Mouse (Mus musculus) liver, embryonic 14.5 days (tissue): Measurements from ENCODE around the gene Zfand2b. TPM values are rescaled to one million over a fixed set of nuclear protein-coding genes. Genes with fewer than 3 reads are reported as not detected.
A peak's percentile ranks its signal among the peaks of the same experiment; 100 is the strongest.

ENCODE experiments used
- ATAC-seq: fragments of 200-750 bp; cut with Nextera tagmentation; 2 replicates; pipeline ENCODE4 v1.8.0; 2017; ENCODE audit warnings: moderate number of reproducible peaks, mild to moderate bottlenecking, moderate library complexity; ENCODE audit not compliant: insufficient read depth
- DNase-seq, 3 experiments: peaks; one replicate each; pipeline ENCODE4 v3.0.0-alpha.2; 2012 to 2013; ENCODE audit warnings: low read depth in 3 of 3, low spot score in 3 of 3
- H3K27ac ChIP-seq: fragments of 300-500 bp; sonication (generic); 2 replicates; pipeline ENCODE4 v1.5.1; 2014; ENCODE audit warnings: moderate library complexity, mild to moderate bottlenecking, control low read depth, inconsistent platforms
- H3K27me3 ChIP-seq: fragments of 300-500 bp; sonication (generic); 2 replicates; pipeline ENCODE4 v1.6.1; 2014; ENCODE audit warnings: mild to moderate bottlenecking, low read length, moderate library complexity; ENCODE audit not compliant: control insufficient read depth, insufficient read depth
- H3K36me3 ChIP-seq: fragments of 300-500 bp; sonication (generic); replicated peaks from 2 replicates; pipeline ENCODE4 v1.6.1; 2014; ENCODE audit warnings: low read depth; ENCODE audit not compliant: control insufficient read depth, insufficient read depth
- H3K4me1 ChIP-seq, 2 experiments: fragments of 200-500 bp in 1 of 2; fragments of 300-500 bp in 1 of 2; sonication (generic) in 1 of 2; replicated peaks; 2 replicates each; pipeline ENCODE4 v1.6.1; 2012 to 2014; ENCODE audit warnings: antibody characterized with exemption in 1 of 2, inconsistent platforms in 1 of 2, low read length in 1 of 2; ENCODE audit not compliant: control insufficient read depth in 2 of 2, insufficient read depth in 2 of 2
- H3K4me2 ChIP-seq: fragments of 300-500 bp; sonication (generic); 2 replicates; pipeline ENCODE4 v1.6.1; 2014; ENCODE audit warnings: low read depth, mild to moderate bottlenecking, control low read depth, moderate library complexity
- H3K4me3 ChIP-seq, 2 experiments: fragments of 200-500 bp in 1 of 2; fragments of 300-500 bp in 1 of 2; sonication (generic) in 1 of 2; 2 replicates each; pipeline ENCODE4 v1.5.1; 2012 to 2014; ENCODE audit warnings: low read depth in 2 of 2, low read length in 2 of 2, mild to moderate bottlenecking in 2 of 2, control low read depth in 1 of 2, inconsistent platforms in 1 of 2, moderate library complexity in 1 of 2; ENCODE audit not compliant: insufficient read depth in 1 of 2
- H3K9ac ChIP-seq: fragments of 300-500 bp; sonication (generic); replicated peaks from 2 replicates; pipeline ENCODE4 v1.6.1; 2014; ENCODE audit warnings: mild to moderate bottlenecking, control low read depth, moderate library complexity
- H3K9me3 ChIP-seq: fragments of 300-500 bp; sonication (generic); 2 replicates; pipeline ENCODE4 v1.6.1; 2016; ENCODE audit warnings: low read length, mixed read lengths; ENCODE audit not compliant: control insufficient read depth
- CTCF ChIP-seq: IDR thresholded peaks from 2 replicates; pipeline ENCODE4 v1.5.1; 2016; ENCODE audit warnings: antibody characterized with exemption, low read depth, control low read depth
- EP300 ChIP-seq: IDR thresholded peaks from 2 replicates; pipeline ENCODE4 v1.6.1; 2016; ENCODE audit warnings: antibody characterized with exemption, low read depth
- WGBS: fragments of 180-500 bp; shearing (Covaris S2); extraction: QIAGEN DNeasy Blood & Tissue Kit; methylation state at CpG from one replicate; pipeline ENCODE4 v1.1.7; 2014; ENCODE audit not compliant: insufficient replicate concordance; 5-methylcytosine and 5-hydroxymethylcytosine counted together
- microRNA-seq: library from miRNA; unstranded; fragments of <30 nt; microRNA quantifications from one replicate; pipeline ENCODE4, GENCODE M21; 2016
- polyA plus RNA-seq, 2 experiments: library from polyadenylated mRNA; depleted of rRNA in 1 of 2; stranded (reverse) in 1 of 2; unstranded in 1 of 2; fragments of >200 nt; fragmentation: Nextera tagmentation in 1 of 2; extraction: Ambion mirVana in 1 of 2; gene quantifications; 2 replicates each; pipeline versions ENCODE4 v1.2.1 to v1.2.3; 2012 to 2014

Zfand2b gene
- polyA plus RNA-seq, 2 experiments: 35.3 to 40.6 TPM

GRCm38 (mm10) chr1:75217893-75218226 is 49.4 kb downstream of the Zfand2b start:
- Histone ChIP-seq H3K9me3 (no peaks in the 10 kb centered on the region), H3K36me3 (peaks cover 40% of the 10 kb centered on the region), H3K27me3 (peaks cover 15% of the 10 kb centered on the region), H3K4me1 (peaks cover 43% of the 10 kb centered on the region in 2 experiments), H3K9ac (peak overlapping the region; percentile 90), H3K27ac (peak overlapping the region; percentile 95), H3K4me2 (peak overlapping the region; percentile 75), H3K4me3 (peak overlapping the region; percentile 68 to 94)
- TF ChIP-seq CTCF (no peak), EP300 (no peak)
- DNase-seq (no peak), ATAC-seq (peak; percentile 5; the same call in 1 of the 2 replicates)
- under 1% methylated on average over 6 of the region's 6 CpGs for WGBS

- Histone ChIP-seq H3K4me2 (peak overlapping the region; percentile 75), H3K4me1 (peaks cover 37% of the 10 kb centered on the region in 2 experiments), H3K36me3 (peaks cover 38% of the 10 kb centered on the region), H3K27ac (peak overlapping the region; percentile 95), H3K9me3 (no peaks in the 10 kb centered on the region), H3K27me3 (peaks cover 15% of the 10 kb centered on the region), H3K4me3 (peak overlapping the region; percentile 68 to 94), H3K9ac (peak overlapping the region; percentile 90)
- DNase-seq (peak in 1 of 3 experiments; percentile 65), ATAC-seq (peak; percentile 67)
- TF ChIP-seq CTCF (no peak), EP300 (peak; percentile 4; the same call in 1 of the 2 replicates)
- WGBS: under 1% methylated on average over 38 of the region's 38 CpGs
Measured at GRCm38 (mm10) chr1:75218227-75219001, 50.0 kb downstream of the Zfand2b start.

- Histone ChIP-seq H3K27ac (peak overlapping the region; percentile 95), H3K9me3 (no peaks in the 10 kb centered on the region), H3K4me2 (peak overlapping the region; percentile 75), H3K27me3 (peaks cover 15% of the 10 kb centered on the region), H3K4me3 (peak overlapping the region; percentile 68 to 94), H3K9ac (peak overlapping the region; percentile 90), H3K4me1 (peaks cover 30 to 31% of the 10 kb centered on the region in 2 experiments), H3K36me3 (peaks cover 33% of the 10 kb centered on the region)
- WGBS: under 1% methylated on average over 24 of the region's 24 CpGs
- ATAC-seq (peak; percentile 85), DNase-seq (peak; percentile 85 to 89 (median 88))
- TF ChIP-seq EP300: no peak; the same call in 1 of the 2 replicates
- peak; percentile 65 for TF ChIP-seq CTCF
Measured at GRCm38 (mm10) chr1:75219078-75219477, 50.6 kb downstream of the Zfand2b start.

- no peak for TF ChIP-seq EP300
- TF ChIP-seq CTCF: no peak; the same call in 1 of the 2 replicates
- peaks cover 15% of the 10 kb centered on the region for H3K27me3 ChIP-seq
- H3K4me3 ChIP-seq: peak within 1 kb of the TSS; percentile 68 to 94
- H3K4me1 ChIP-seq: peaks cover 28% of the 10 kb centered on the region in 2 experiments
- peaks cover 29% of the 10 kb centered on the region for H3K36me3 ChIP-seq
- WGBS: 4% methylated on average over 34 of the region's 34 CpGs
- no peak for DNase-seq
- H3K27ac ChIP-seq: peak within 1 kb of the TSS; percentile 95
- H3K9me3 ChIP-seq: no peaks in the 10 kb centered on the region
- ATAC-seq: peak; percentile 5
- peak within 1 kb of the TSS; percentile 75 for H3K4me2 ChIP-seq
- peak within 1 kb of the TSS; percentile 90 for H3K9ac ChIP-seq
Measured at GRCm38 (mm10) chr1:75219531-75219930, 51.1 kb downstream of the Zfand2b start, which contains the start of gene Tuba4a. Gene Tuba4a (minus strand): TSS chr1:75219865.

Small RNA genes within 50 kb of the gene (microRNA-seq; reads per million reads assigned to microRNA genes)
- not detected for gene Gm27943

Other genes starting within 250 kb of the Zfand2b start
- under 0.01 and 0.01 TPM in 2 replicates for gene Cfap65, start 233.0 kb upstream of the Zfand2b start, polyA plus RNA-seq (2012; rRNA removed)
- gene Cfap65, start 233.0 kb upstream of the Zfand2b start, polyA plus RNA-seq (2014; fragmentation: Nextera tagmentation; extraction: Ambion mirVana): not detected in 2 replicates
- gene Ihh, start 217.0 kb upstream of the Zfand2b start, polyA plus RNA-seq (2012; rRNA removed): 2.4 and 3.4 TPM in 2 replicates
- gene Ihh, start 217.0 kb upstream of the Zfand2b start, polyA plus RNA-seq (2014; fragmentation: Nextera tagmentation; extraction: Ambion mirVana): 1.5 and 1.7 TPM in 2 replicates
- 1.3 and 2.0 TPM in 2 replicates for gene Nhej1, start 43.4 kb upstream of the Zfand2b start, polyA plus RNA-seq (2012; rRNA removed)
- gene Nhej1, start 43.4 kb upstream of the Zfand2b start, polyA plus RNA-seq (2014; fragmentation: Nextera tagmentation; extraction: Ambion mirVana): 5.2 and 7.2 TPM in 2 replicates
- 1.4 and 1.7 TPM in 2 replicates for gene Slc23a3, start 34.8 kb upstream of the Zfand2b start, polyA plus RNA-seq (2012; rRNA removed)
- gene Slc23a3, start 34.8 kb upstream of the Zfand2b start, polyA plus RNA-seq (2014; fragmentation: Nextera tagmentation; extraction: Ambion mirVana): 1.2 TPM in 2 replicates
- gene Cnppd1, start 25.9 kb upstream of the Zfand2b start, polyA plus RNA-seq (2012; rRNA removed): 29.5 and 33.3 TPM in 2 replicates
- 31.1 and 41.0 TPM in 2 replicates for gene Cnppd1, start 25.9 kb upstream of the Zfand2b start, polyA plus RNA-seq (2014; fragmentation: Nextera tagmentation; extraction: Ambion mirVana)
- 61.8 and 74.5 TPM in 2 replicates for gene Retreg2, start 25.9 kb upstream of the Zfand2b start, polyA plus RNA-seq (2012; rRNA removed)
- 45.1 and 58.8 TPM in 2 replicates for gene Retreg2, start 25.9 kb upstream of the Zfand2b start, polyA plus RNA-seq (2014; fragmentation: Nextera tagmentation; extraction: Ambion mirVana)
- gene Abcb6, start 11.7 kb downstream of the Zfand2b start, polyA plus RNA-seq (2012; rRNA removed): 31.4 and 41.4 TPM in 2 replicates
- 48.9 and 58.5 TPM in 2 replicates for gene Abcb6, start 11.7 kb downstream of the Zfand2b start, polyA plus RNA-seq (2014; fragmentation: Nextera tagmentation; extraction: Ambion mirVana)
- gene Ankzf1, start 23.5 kb downstream of the Zfand2b start, polyA plus RNA-seq (2012; rRNA removed): 6.3 and 7.6 TPM in 2 replicates
- gene Ankzf1, start 23.5 kb downstream of the Zfand2b start, polyA plus RNA-seq (2014; fragmentation: Nextera tagmentation; extraction: Ambion mirVana): 4.8 and 7.2 TPM in 2 replicates
- 17.4 and 23.6 TPM in 2 replicates for gene Atg9a, start 23.6 kb downstream of the Zfand2b start, polyA plus RNA-seq (2012; rRNA removed)
- gene Atg9a, start 23.6 kb downstream of the Zfand2b start, polyA plus RNA-seq (2014; fragmentation: Nextera tagmentation; extraction: Ambion mirVana): 16.4 and 18.3 TPM in 2 replicates
- gene Glb1l, start 42.2 kb downstream of the Zfand2b start, polyA plus RNA-seq (2012; rRNA removed): 4.0 and 4.9 TPM in 2 replicates
- gene Glb1l, start 42.2 kb downstream of the Zfand2b start, polyA plus RNA-seq (2014; fragmentation: Nextera tagmentation; extraction: Ambion mirVana): 3.2 and 4.3 TPM in 2 replicates
- gene Stk16, start 42.2 kb downstream of the Zfand2b start, polyA plus RNA-seq (2012; rRNA removed): 76.3 and 93.3 TPM in 2 replicates
- 61.8 and 66.1 TPM in 2 replicates for gene Stk16, start 42.2 kb downstream of the Zfand2b start, polyA plus RNA-seq (2014; fragmentation: Nextera tagmentation; extraction: Ambion mirVana)
- gene Tuba4a, start 51.2 kb downstream of the Zfand2b start, polyA plus RNA-seq (2012; rRNA removed): 155 and 168 TPM in 2 replicates
- gene Tuba4a, start 51.2 kb downstream of the Zfand2b start, polyA plus RNA-seq (2014; fragmentation: Nextera tagmentation; extraction: Ambion mirVana): 346 and 362 TPM in 2 replicates
- gene A630095N17Rik, start 63.5 kb downstream of the Zfand2b start, polyA plus RNA-seq (2012; rRNA removed): not detected in 2 replicates
- 0.22 TPM in 1 of 2 replicates, not detected in the other for gene A630095N17Rik, start 63.5 kb downstream of the Zfand2b start, polyA plus RNA-seq (2014; fragmentation: Nextera tagmentation; extraction: Ambion mirVana)
- 17.6 and 21.1 TPM in 2 replicates for gene Dnajb2, start 67.8 kb downstream of the Zfand2b start, polyA plus RNA-seq (2012; rRNA removed)
- gene Dnajb2, start 67.8 kb downstream of the Zfand2b start, polyA plus RNA-seq (2014; fragmentation: Nextera tagmentation; extraction: Ambion mirVana): 11.1 and 12.5 TPM in 2 replicates
- 0.26 and 0.28 TPM in 2 replicates for gene Ptprn, start 95.9 kb downstream of the Zfand2b start, polyA plus RNA-seq (2012; rRNA removed)
- gene Ptprn, start 95.9 kb downstream of the Zfand2b start, polyA plus RNA-seq (2014; fragmentation: Nextera tagmentation; extraction: Ambion mirVana): 0.08 and 0.17 TPM in 2 replicates
- not detected in 2 replicates for gene Resp18, start 109.8 kb downstream of the Zfand2b start, polyA plus RNA-seq (2012; rRNA removed)
- gene Resp18, start 109.8 kb downstream of the Zfand2b start, polyA plus RNA-seq (2014; fragmentation: Nextera tagmentation; extraction: Ambion mirVana): not detected in 2 replicates
- 35.6 and 39.3 TPM in 2 replicates for gene Dnpep, start 149.3 kb downstream of the Zfand2b start, polyA plus RNA-seq (2012; rRNA removed)
- gene Dnpep, start 149.3 kb downstream of the Zfand2b start, polyA plus RNA-seq (2014; fragmentation: Nextera tagmentation; extraction: Ambion mirVana): 43.4 and 48.4 TPM in 2 replicates
- gene Des, start 191.7 kb downstream of the Zfand2b start, polyA plus RNA-seq (2012; rRNA removed): 1.1 TPM in 2 replicates
- 1.4 and 2.1 TPM in 2 replicates for gene Des, start 191.7 kb downstream of the Zfand2b start, polyA plus RNA-seq (2014; fragmentation: Nextera tagmentation; extraction: Ambion mirVana)
- 8.4 and 8.5 TPM in 2 replicates for gene Speg, start 206.7 kb downstream of the Zfand2b start, polyA plus RNA-seq (2012; rRNA removed)
- gene Speg, start 206.7 kb downstream of the Zfand2b start, polyA plus RNA-seq (2014; fragmentation: Nextera tagmentation; extraction: Ambion mirVana): 8.4 and 9.5 TPM in 2 replicates